Mouse (Mus musculus) midbrain, embryonic 14.5 days (tissue): Measurements from ENCODE around the gene Grin1. TPM values are rescaled to one million over a fixed set of nuclear protein-coding genes. Genes with fewer than 3 reads are reported as not detected.
A peak's percentile ranks its signal among the peaks of the same experiment; 100 is the strongest.
"Not testable (repeated sequence)": the region's sequence is repeated elsewhere in the genome, so short reads cannot be mapped to it uniquely, and the experiment has no call there.

Source experiments
- ATAC-seq: fragments of 200-750 bp; cut with Nextera tagmentation; 2 replicates; pipeline ENCODE4 v1.8.0; 2017; ENCODE audit warnings: moderate number of reproducible peaks, moderate library complexity; ENCODE audit not compliant: low FRiP score, low TSS enrichment
- DNase-seq: peaks from one replicate; pipeline ENCODE4 v3.0.0-alpha.2; 2015
- H3K27ac ChIP-seq: fragments of 300-500 bp; sonication (generic); replicated peaks from 2 replicates; pipeline ENCODE4 v1.5.1; 2014; ENCODE audit warnings: mild to moderate bottlenecking, low read depth, low read length, moderate library complexity
- H3K27me3 ChIP-seq: fragments of 300-500 bp; sonication (generic); 2 replicates; pipeline ENCODE4 v1.6.1; 2014; ENCODE audit warnings: low read length, control low read depth, mixed read lengths; ENCODE audit not compliant: control insufficient read depth, insufficient read depth
- H3K36me3 ChIP-seq: fragments of 300-500 bp; sonication (generic); 2 replicates; pipeline ENCODE4 v1.6.1; 2014; ENCODE audit warnings: low read length, control low read depth; ENCODE audit not compliant: control insufficient read depth, insufficient read depth
- H3K4me1 ChIP-seq: fragments of 300-500 bp; sonication (generic); 2 replicates; pipeline ENCODE4 v1.6.1; 2014; ENCODE audit warnings: mild to moderate bottlenecking, antibody characterized with exemption, low read length, control low read depth; ENCODE audit not compliant: control insufficient read depth, insufficient read depth
- H3K4me2 ChIP-seq: fragments of 300-500 bp; sonication (generic); 2 replicates; pipeline ENCODE4 v1.6.1; 2014; ENCODE audit warnings: mild to moderate bottlenecking, low read length, moderate library complexity
- H3K4me3 ChIP-seq: fragments of 300-500 bp; sonication (generic); replicated peaks from 2 replicates; pipeline ENCODE4 v1.5.1; 2014; ENCODE audit warnings: low read depth, low read length
- H3K9ac ChIP-seq: fragments of 300-500 bp; sonication (generic); replicated peaks from 2 replicates; pipeline ENCODE4 v1.6.1; 2014; ENCODE audit warnings: mild to moderate bottlenecking, low read length, moderate library complexity
- H3K9me3 ChIP-seq: fragments of 300-500 bp; sonication (generic); 2 replicates; pipeline ENCODE4 v1.6.1; 2016; ENCODE audit warnings: low read length, control low read depth, mixed read lengths; ENCODE audit not compliant: control insufficient read depth
- WGBS: fragments of 180-500 bp; shearing (Covaris S2); extraction: QIAGEN DNeasy Blood & Tissue Kit; methylation state at CpG from one replicate; pipeline ENCODE4 v1.1.7; 2014; 5-methylcytosine and 5-hydroxymethylcytosine counted together
- polyA plus RNA-seq: library from polyadenylated mRNA; unstranded; fragments of >200 nt; fragmentation: Nextera tagmentation; extraction: Ambion mirVana; gene quantifications from 2 replicates; pipeline ENCODE4 v1.2.1, GENCODE M21; 2014

Grin1 gene
- polyA plus RNA-seq, 1 experiment from 2014 or later, result 40.5 TPM

- 46% methylated on average over 11 of the region's 12 CpGs for WGBS
- Histone ChIP-seq H3K9ac (peak overlapping the region; percentile 54; the same call in 1 of the 2 replicates), H3K27me3 (peaks cover 9% of the 10 kb centered on the region), H3K27ac (peak overlapping the region; percentile 62), H3K9me3 (no peaks in the 10 kb centered on the region), H3K4me3 (peak overlapping the region; percentile 80), H3K36me3 (no peaks in the 10 kb centered on the region), H3K4me2 (peak overlapping the region; percentile 100), H3K4me1 (peaks cover 38% of the 10 kb centered on the region)
- DNase-seq, result no peak
- no peak for ATAC-seq
Observed at GRCm38 (mm10) chr2:25261870-25262269, 57.1 kb downstream of the Grin1 start.

GRCm38 (mm10) chr2:25258887-25259286, 60.1 kb downstream of the Grin1 start:
- Histone ChIP-seq H3K9ac (no peak overlapping the region), H3K9me3 (no peaks in the 10 kb centered on the region), H3K4me1 (peaks cover 22% of the 10 kb centered on the region), H3K27ac (no peak overlapping the region), H3K4me2 (no peak overlapping the region), H3K27me3 (peaks cover 3% of the 10 kb centered on the region), H3K36me3 (no peaks in the 10 kb centered on the region), H3K4me3 (no peak overlapping the region)
- DNase-seq (no peak), ATAC-seq (no peak)
- WGBS, result 55% methylated on average over 2 of the region's 2 CpGs

GRCm38 (mm10) chr2:25257250-25257649, 61.7 kb downstream of the Grin1 start:
- ATAC-seq, H3K4me3 ChIP-seq, DNase-seq, H3K9me3 ChIP-seq, H3K36me3 ChIP-seq, H3K9ac ChIP-seq, H3K27ac ChIP-seq, H3K4me2 ChIP-seq, H3K27me3 ChIP-seq: not testable (repeated sequence)
- WGBS, result 92% methylated on average over 5 of the region's 5 CpGs
- H3K4me1 ChIP-seq, result peaks cover 13% of the 10 kb centered on the region

- H3K27me3 ChIP-seq, ATAC-seq, H3K9me3 ChIP-seq, H3K36me3 ChIP-seq, H3K27ac ChIP-seq, DNase-seq: not testable (repeated sequence)
- Histone ChIP-seq H3K9ac (peak overlapping the region; percentile 84; the same call in 1 of the 2 replicates), H3K4me2 (peak overlapping the region; percentile 98), H3K4me3 (peak overlapping the region; percentile 92), H3K4me1 (peaks cover 13% of the 10 kb centered on the region)
- WGBS, result 68% methylated on average over 10 of the region's 12 CpGs
Observed at GRCm38 (mm10) chr2:25256443-25257109, 62.4 kb downstream of the Grin1 start.

- H3K4me3 ChIP-seq, result peak within 1 kb of the TSS; percentile 92
- peak within 1 kb of the TSS; percentile 80 for H3K27ac ChIP-seq
- WGBS, result under 1% methylated on average over 38 of the region's 39 CpGs
- H3K36me3 ChIP-seq, result peaks cover 22% of the 10 kb centered on the region
- no peaks in the 10 kb centered on the region for H3K27me3 ChIP-seq
- H3K4me1 ChIP-seq, result peaks cover 13% of the 10 kb centered on the region
- peak; percentile 96 for DNase-seq
- H3K4me2 ChIP-seq, result peak within 1 kb of the TSS; percentile 98
- peak; percentile 93 for ATAC-seq
- H3K9me3 ChIP-seq, result no peaks in the 10 kb centered on the region
- H3K9ac ChIP-seq, result peak within 1 kb of the TSS; percentile 84
Observed at GRCm38 (mm10) chr2:25255284-25255779, 63.7 kb downstream of the Grin1 start, which contains the start of gene Tmem203. Tmem203 (plus strand) TSS chr2:25255439.

GRCm38 (mm10) chr2:25252331-25252730, 66.7 kb downstream of the Grin1 start:
- DNase-seq (no peak), ATAC-seq (no peak)
- H3K4me1 ChIP-seq, result peaks cover 13% of the 10 kb centered on the region
- no peaks in the 10 kb centered on the region for H3K9me3 ChIP-seq
- no peak overlapping the region for H3K4me3 ChIP-seq
- no peak overlapping the region for H3K4me2 ChIP-seq
- WGBS, result 92% methylated on average over 1 of the region's 1 CpGs
- H3K36me3 ChIP-seq, result peaks cover 48% of the 10 kb centered on the region
- H3K9ac ChIP-seq, result no peak overlapping the region
- no peaks in the 10 kb centered on the region for H3K27me3 ChIP-seq
- H3K27ac ChIP-seq, result no peak overlapping the region

- no peaks in the 10 kb centered on the region for H3K9me3 ChIP-seq
- no peak within 1 kb of the TSS for H3K4me2 ChIP-seq
- 93% methylated on average over 10 of the region's 10 CpGs for WGBS
- no peaks in the 10 kb centered on the region for H3K27me3 ChIP-seq
- H3K9ac ChIP-seq, result no peak within 1 kb of the TSS
- H3K4me3 ChIP-seq, result no peak within 1 kb of the TSS
- no peak within 1 kb of the TSS for H3K27ac ChIP-seq
- H3K36me3 ChIP-seq, result peaks cover 66% of the 10 kb centered on the region
- no peak for ATAC-seq
- no peak for DNase-seq
- H3K4me1 ChIP-seq, result peaks cover 14% of the 10 kb centered on the region
Observed at GRCm38 (mm10) chr2:25246183-25247072, 72.6 kb downstream of the Grin1 start, which contains the start of gene AL732309.1. AL732309.1 (minus strand) TSS chr2:25246863.

- ATAC-seq, result no peak
- H3K9me3 ChIP-seq, result no peaks in the 10 kb centered on the region
Observed at GRCm38 (mm10) chr2:25244144-25244543, 74.8 kb downstream of the Grin1 start.

More at GRCm38 (mm10) chr2:25244144-25244543, 74.8 kb downstream of the Grin1 start:
- WGBS, result 92% methylated on average over 4 of the region's 4 CpGs
- no peaks in the 10 kb centered on the region for H3K27me3 ChIP-seq
- H3K4me3 ChIP-seq, result no peak overlapping the region
- no peak overlapping the region for H3K27ac ChIP-seq
- no peak overlapping the region for H3K9ac ChIP-seq
- DNase-seq, result no peak
- no peak overlapping the region for H3K4me2 ChIP-seq
- H3K36me3 ChIP-seq, result peaks cover 46% of the 10 kb centered on the region
- peaks cover 19% of the 10 kb centered on the region for H3K4me1 ChIP-seq
